Mouse (Mus musculus) large intestine, adult 2 months (tissue): Measurements from ENCODE around the gene Tmem135. TPM values are rescaled to one million over a fixed set of nuclear protein-coding genes. Genes with fewer than 3 reads are reported as not detected.
A peak's percentile ranks its signal among the peaks of the same experiment; 100 is the strongest.

ENCODE experiments used
- DNase-seq: peaks from one replicate; pipeline ENCODE4 v3.0.0-alpha.2; 2012; ENCODE audit warnings: low read depth, low spot score
- WGBS: fragments of 180-500 bp; shearing (Covaris S2); methylation state at CpG from one replicate; pipeline ENCODE4 v1.1.7; 2018; 5-methylcytosine and 5-hydroxymethylcytosine counted together
- polyA plus RNA-seq: library from polyadenylated mRNA; depleted of rRNA; stranded (reverse); fragments of >200 nt; gene quantifications from 2 replicates; pipeline ENCODE4 v1.2.3, GENCODE M21; 2012

Gene Tmem135
- polyA plus RNA-seq, 1 experiment, result 7.5 TPM

- 71% methylated on average over 1 of the region's 1 CpGs for WGBS
- no peak for DNase-seq
These were observed 136.5 kb downstream of the Tmem135 start for GRCm38 (mm10) chr7:89267542-89267941.

GRCm38 (mm10) chr7:89266017-89266760, 137.8 kb downstream of the Tmem135 start:
- DNase-seq, result no peak
- 83% methylated on average over 7 of the region's 7 CpGs for WGBS

- no peak for DNase-seq
These were observed 143.1 kb downstream of the Tmem135 start for GRCm38 (mm10) chr7:89260966-89261365.

GRCm38 (mm10) chr7:89258832-89259231, 145.2 kb downstream of the Tmem135 start:
- no peak for DNase-seq
- 67% methylated on average over 2 of the region's 2 CpGs for WGBS

- 66% methylated on average over 4 of the region's 4 CpGs for WGBS
- no peak for DNase-seq
These were observed 146.0 kb downstream of the Tmem135 start for GRCm38 (mm10) chr7:89257871-89258502.

GRCm38 (mm10) chr7:89253772-89254171, 150.2 kb downstream of the Tmem135 start:
- no peak for DNase-seq
- 83% methylated on average over 3 of the region's 3 CpGs for WGBS

GRCm38 (mm10) chr7:89253317-89253716, 150.7 kb downstream of the Tmem135 start:
- DNase-seq, result no peak
- 87% methylated on average over 2 of the region's 2 CpGs for WGBS

- no peak for DNase-seq
- 74% methylated on average over 4 of the region's 4 CpGs for WGBS
These were observed 152.1 kb downstream of the Tmem135 start for GRCm38 (mm10) chr7:89251880-89252453.

GRCm38 (mm10) chr7:89248135-89248850, 155.7 kb downstream of the Tmem135 start:
- WGBS, result 19% methylated on average over 7 of the region's 7 CpGs
- peak; percentile 57 for DNase-seq

GRCm38 (mm10) chr7:89247012-89247710, 156.9 kb downstream of the Tmem135 start:
- no peak for DNase-seq
- 99% methylated on average over 2 of the region's 2 CpGs for WGBS

GRCm38 (mm10) chr7:89242565-89242964, 161.5 kb downstream of the Tmem135 start:
- WGBS, result 79% methylated on average over 4 of the region's 4 CpGs
- no peak for DNase-seq

- DNase-seq, result no peak
- 87% methylated on average over 2 of the region's 2 CpGs for WGBS
These were observed 161.9 kb downstream of the Tmem135 start for GRCm38 (mm10) chr7:89242143-89242542.

- no peak for DNase-seq
- 94% methylated on average over 4 of the region's 4 CpGs for WGBS
These were observed 164.4 kb downstream of the Tmem135 start for GRCm38 (mm10) chr7:89239592-89239991.

GRCm38 (mm10) chr7:89236592-89236991, 167.4 kb downstream of the Tmem135 start:
- no peak for DNase-seq
- WGBS, result 86% methylated on average over 2 of the region's 2 CpGs

- WGBS, result 22% methylated on average over 4 of the region's 4 CpGs
- peak; percentile 24 for DNase-seq
These were observed 168.0 kb downstream of the Tmem135 start for GRCm38 (mm10) chr7:89235974-89236507.

GRCm38 (mm10) chr7:89232499-89233145, 171.4 kb downstream of the Tmem135 start:
- 96% methylated on average over 3 of the region's 3 CpGs for WGBS
- no peak for DNase-seq

GRCm38 (mm10) chr7:89231200-89231790, 172.7 kb downstream of the Tmem135 start:
- no peak for DNase-seq
- WGBS, result 95% methylated on average over 3 of the region's 3 CpGs

- 67% methylated on average over 1 of the region's 1 CpGs for WGBS
- DNase-seq, result no peak
These were observed 181.4 kb downstream of the Tmem135 start for GRCm38 (mm10) chr7:89222609-89223008.

GRCm38 (mm10) chr7:89216628-89217027, 187.4 kb downstream of the Tmem135 start:
- DNase-seq, result no peak
- WGBS, result 52% methylated on average over 1 of the region's 1 CpGs
